Mouse (Mus musculus): ENCODE results near the gene Med19.

DNA sequence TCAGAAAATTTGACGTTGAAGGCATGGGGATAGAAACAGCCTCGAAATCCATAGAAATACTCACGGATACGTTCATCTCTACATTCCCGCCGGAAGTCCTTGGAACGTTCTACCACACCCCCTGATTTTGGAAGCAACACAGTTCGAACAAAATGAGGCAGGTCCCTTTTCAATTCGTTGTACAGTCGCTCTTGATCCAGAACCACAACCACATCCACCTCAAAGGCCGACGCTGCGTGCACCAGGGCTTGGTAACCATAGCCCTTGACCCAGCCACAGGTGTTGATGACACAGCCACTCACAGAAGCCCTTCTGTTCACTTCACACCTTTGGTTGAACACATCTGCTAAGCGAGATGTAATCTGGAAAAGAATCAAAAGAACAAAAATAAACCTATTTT lies 45.7 kb downstream of the Med19 start:
- TF ChIP-seq CTCF (IDR thresholded peaks at IDR 0.05; ENCODE audit: low read depth) (no peak), EP300 (IDR thresholded peaks at IDR 0.05; ENCODE audit: low read depth) (no peak)
